Mouse (Mus musculus): ENCODE measurements around the gene Pkp1. TPM values are rescaled to one million over a fixed set of nuclear protein-coding genes. Genes with fewer than 3 reads are reported as not detected.

Pkp1 gene
- polyA plus RNA-seq, 2 experiments: 31.2 to 41.5 TPM

GRCm38 (mm10) chr1:135854591-135855343, 64.2 kb downstream of the Pkp1 start:
- H3K27ac ChIP-seq (replicated peaks; ENCODE audit: low read depth, low read length): no peak overlapping the region
- WGBS: 83% methylated on average over 6 of the region's 6 CpGs
- TF ChIP-seq POLR2A (IDR thresholded peaks at IDR 0.05; ENCODE audit: borderline replicate concordance, extremely low read depth, insufficient read depth, insufficient read length): no peak
- no peak overlapping the region for H3K4me2 ChIP-seq (replicated peaks; ENCODE audit: low read depth, low read length, severe bottlenecking)
- H3K9me3 ChIP-seq (ENCODE audit: control insufficient read depth, low read length): no peaks in the 10 kb centered on the region
- ATAC-seq (ENCODE audit: low FRiP score, low read depth) (no peak), DNase-seq (ENCODE audit: low spot score) (no peak)
- H3K36me3 ChIP-seq (ENCODE audit: control insufficient read depth, insufficient read depth, low read length): no peaks in the 10 kb centered on the region
- H3K4me3 ChIP-seq (replicated peaks; ENCODE audit: low read length): no peak overlapping the region
- H3K4me1 ChIP-seq (ENCODE audit: control insufficient read depth, insufficient read depth, low read length): 0 out of 2 replicates have a peak, but pooled peaks cover 3% of the 10 kb centered on the region
- no peak overlapping the region for H3K9ac ChIP-seq (ENCODE audit: low read depth, low read length, severe bottlenecking)
- no peaks in the 10 kb centered on the region for H3K27me3 ChIP-seq (ENCODE audit: control insufficient read depth, insufficient read depth, low read length)

GRCm38 (mm10) chr1:135853200-135853599, 65.8 kb downstream of the Pkp1 start:
- no peak overlapping the region for H3K9ac ChIP-seq (ENCODE audit: low read depth, low read length, severe bottlenecking)
- no peaks in the 10 kb centered on the region for H3K36me3 ChIP-seq (ENCODE audit: control insufficient read depth, insufficient read depth, low read length)
- H3K27me3 ChIP-seq (ENCODE audit: control insufficient read depth, insufficient read depth, low read length): no peaks in the 10 kb centered on the region
- no peak for TF ChIP-seq POLR2A (IDR thresholded peaks at IDR 0.05; ENCODE audit: borderline replicate concordance, extremely low read depth, insufficient read depth, insufficient read length)
- H3K4me2 ChIP-seq (replicated peaks; ENCODE audit: low read depth, low read length, severe bottlenecking): no peak overlapping the region
- no peak overlapping the region for H3K4me3 ChIP-seq (replicated peaks; ENCODE audit: low read length)
- 96% methylated on average over 4 of the region's 4 CpGs for WGBS
- DNase-seq (ENCODE audit: low spot score) (no peak), ATAC-seq (ENCODE audit: low FRiP score, low read depth) (no peak)
- no peak overlapping the region for H3K27ac ChIP-seq (replicated peaks; ENCODE audit: low read depth, low read length)
- H3K4me1 ChIP-seq (ENCODE audit: control insufficient read depth, insufficient read depth, low read length): 0 out of 2 replicates have a peak, but pooled peaks cover 3% of the 10 kb centered on the region
- H3K9me3 ChIP-seq (ENCODE audit: control insufficient read depth, low read length): no peaks in the 10 kb centered on the region

- Histone ChIP-seq H3K9ac (ENCODE audit: low read depth, low read length, severe bottlenecking) (no peak overlapping the region), H3K4me2 (replicated peaks; ENCODE audit: low read depth, low read length, severe bottlenecking) (no peak overlapping the region), H3K4me3 (replicated peaks; ENCODE audit: low read length) (no peak overlapping the region), H3K4me1 (ENCODE audit: control insufficient read depth, insufficient read depth, low read length) (0 out of 2 replicates have a peak, but pooled peaks cover 3% of the 10 kb centered on the region), H3K36me3 (ENCODE audit: control insufficient read depth, insufficient read depth, low read length) (no peaks in the 10 kb centered on the region), H3K27me3 (ENCODE audit: control insufficient read depth, insufficient read depth, low read length) (no peaks in the 10 kb centered on the region), H3K27ac (replicated peaks; ENCODE audit: low read depth, low read length) (no peak overlapping the region), H3K9me3 (ENCODE audit: control insufficient read depth, low read length) (no peaks in the 10 kb centered on the region)
- DNase-seq (ENCODE audit: low spot score): no peak
- 74% methylated on average over 13 of the region's 13 CpGs for WGBS
- no peak for TF ChIP-seq POLR2A (IDR thresholded peaks at IDR 0.05; ENCODE audit: borderline replicate concordance, extremely low read depth, insufficient read depth, insufficient read length)
- ATAC-seq (ENCODE audit: low FRiP score, low read depth): no peak
Observed at GRCm38 (mm10) chr1:135852044-135852756, 66.8 kb downstream of the Pkp1 start.

- H3K4me1 ChIP-seq (ENCODE audit: control insufficient read depth, insufficient read depth, low read length): 0 out of 2 replicates have a peak, but pooled peaks cover 3% of the 10 kb centered on the region
- DNase-seq (ENCODE audit: low spot score) (no peak), ATAC-seq (ENCODE audit: low FRiP score, low read depth) (no peak)
- H3K36me3 ChIP-seq (ENCODE audit: control insufficient read depth, insufficient read depth, low read length): no peaks in the 10 kb centered on the region
- no peak overlapping the region for H3K27ac ChIP-seq (replicated peaks; ENCODE audit: low read depth, low read length)
- no peak overlapping the region for H3K4me2 ChIP-seq (replicated peaks; ENCODE audit: low read depth, low read length, severe bottlenecking)
- no peak overlapping the region for H3K9ac ChIP-seq (ENCODE audit: low read depth, low read length, severe bottlenecking)
- WGBS: 71% methylated on average over 12 of the region's 12 CpGs
- H3K27me3 ChIP-seq (ENCODE audit: control insufficient read depth, insufficient read depth, low read length): no peaks in the 10 kb centered on the region
- H3K9me3 ChIP-seq (ENCODE audit: control insufficient read depth, low read length): no peaks in the 10 kb centered on the region
- no peak overlapping the region for H3K4me3 ChIP-seq (replicated peaks; ENCODE audit: low read length)
- TF ChIP-seq POLR2A (IDR thresholded peaks at IDR 0.05; ENCODE audit: borderline replicate concordance, extremely low read depth, insufficient read depth, insufficient read length): no peak
Observed at GRCm38 (mm10) chr1:135850722-135851512, 68.1 kb downstream of the Pkp1 start.
